ENCODE assay signal across 13 mouse cellular contexts in the genomic region with DNA sequence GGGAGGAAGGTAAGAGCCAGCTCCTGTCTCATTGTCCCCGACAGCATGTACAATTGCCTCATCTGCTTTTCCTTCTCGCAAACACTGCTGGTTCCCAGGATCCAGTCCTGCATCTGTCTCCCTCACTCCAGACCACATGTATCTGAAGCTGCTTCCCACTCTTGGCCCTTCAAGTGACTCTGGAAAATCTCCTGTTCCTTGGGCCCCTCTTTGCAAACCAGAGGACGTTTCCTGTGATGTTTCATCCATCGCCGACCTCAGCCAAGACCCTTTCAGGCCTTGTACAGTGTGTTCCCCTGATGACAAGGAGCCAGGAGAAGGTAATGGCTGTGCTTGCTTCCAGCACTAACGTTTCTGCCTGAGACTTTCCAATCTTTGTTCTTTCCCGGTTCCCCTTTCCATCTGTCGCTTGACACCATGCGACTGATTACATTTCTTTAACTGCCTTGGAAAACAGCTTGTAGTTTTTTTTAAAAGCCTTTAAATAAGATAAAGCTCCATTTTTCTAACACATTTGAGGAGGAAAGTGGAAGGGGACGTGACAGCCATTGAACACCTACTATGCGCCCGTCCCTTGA.
A peak's percentile ranks its signal among the peaks of the same experiment; 100 is the strongest.
DNase-seq lines count a peak whose midpoint lies in the region; ATAC-seq and TF ChIP-seq lines count a peak whose summit lies in the region.
"Had no signal": no experiment of that assay in that cellular context is flagged by ENCODE, and none has a peak within 500 bp of the region (broad histone marks: within the 10 kb centered on the region; RNA-seq: fewer than 3 reads in every experiment).

No protein-coding gene starts in this region.

- no peak for TF ChIP-seq CTCF in hindbrain, postnatal 0 days (IDR thresholded peaks at IDR 0.05; ENCODE audit: low read depth)

- H3K9me3 ChIP-seq in forebrain, embryonic 15.5 days: no peaks in the 10 kb centered on the region
- no peaks in the 10 kb centered on the region for H3K9me3 ChIP-seq in forebrain, embryonic 11.5 days (ENCODE audit: control insufficient read depth, low read length)
- H3K9me3 ChIP-seq in hindbrain, embryonic 10.5 days: no peaks in the 10 kb centered on the region
- H3K9me3 ChIP-seq in hindbrain, postnatal 0 days (ENCODE audit: low read length): no peaks in the 10 kb centered on the region
- no peaks in the 10 kb centered on the region for H3K9me3 ChIP-seq in embryonic facial prominence, embryonic 15.5 days (replicated peaks)
- H3K9me3 ChIP-seq in stomach, embryonic 16.5 days (replicated peaks; ENCODE audit: control insufficient read depth, low read length): no peaks in the 10 kb centered on the region
- H3K9me3 ChIP-seq: lung, embryonic 15.5 days had no signal

- no peaks in the 10 kb centered on the region for H3K36me3 ChIP-seq in forebrain, embryonic 15.5 days
- no peaks in the 10 kb centered on the region for H3K36me3 ChIP-seq in forebrain, embryonic 11.5 days (ENCODE audit: control insufficient read depth, insufficient read depth, low read length)
- no peaks in the 10 kb centered on the region for H3K36me3 ChIP-seq in hindbrain, embryonic 10.5 days
- H3K36me3 ChIP-seq in hindbrain, postnatal 0 days (ENCODE audit: insufficient read depth, low read length): no peaks in the 10 kb centered on the region
- H3K36me3 ChIP-seq in embryonic facial prominence, embryonic 15.5 days: no peaks in the 10 kb centered on the region
- H3K36me3 ChIP-seq in stomach, embryonic 16.5 days (ENCODE audit: control insufficient read depth, insufficient read depth, low read length): no peaks in the 10 kb centered on the region
- H3K36me3 ChIP-seq: lung, embryonic 15.5 days had no signal

- no peak overlapping the region for H3K4me3 ChIP-seq in forebrain, embryonic 15.5 days
- no peak overlapping the region for H3K4me3 ChIP-seq in forebrain, embryonic 11.5 days (ENCODE audit: low read depth, low read length)
- no peak overlapping the region for H3K4me3 ChIP-seq in hindbrain, embryonic 10.5 days
- no peak overlapping the region for H3K4me3 ChIP-seq in hindbrain, postnatal 0 days (ENCODE audit: low read length)
- H3K4me3 ChIP-seq in embryonic facial prominence, embryonic 15.5 days (replicated peaks): no peak overlapping the region
- H3K4me3 ChIP-seq in stomach, embryonic 16.5 days (replicated peaks; ENCODE audit: low read length): no peak overlapping the region
- H3K4me3 ChIP-seq: lung, embryonic 15.5 days had no signal

- WGBS in forebrain, embryonic 15.5 days: 67% methylated on average over 12 of the region's 12 CpGs
- 79% methylated on average over 12 of the region's 12 CpGs for WGBS in forebrain, embryonic 11.5 days
- WGBS in hindbrain, embryonic 10.5 days: 80% methylated on average over 12 of the region's 12 CpGs
- 69% methylated on average over 12 of the region's 12 CpGs for WGBS in hindbrain, postnatal 0 days
- WGBS in embryonic facial prominence, embryonic 15.5 days: 56% methylated on average over 12 of the region's 12 CpGs
- WGBS in stomach, embryonic 16.5 days: 47% methylated on average over 12 of the region's 12 CpGs

- H3K4me2 ChIP-seq in forebrain, embryonic 15.5 days (replicated peaks): no peak overlapping the region
- no peak overlapping the region for H3K4me2 ChIP-seq in forebrain, embryonic 11.5 days (ENCODE audit: low read depth, low read length, severe bottlenecking)
- H3K4me2 ChIP-seq in hindbrain, postnatal 0 days (ENCODE audit: low read depth, low read length): no peak overlapping the region
- no peak overlapping the region for H3K4me2 ChIP-seq in embryonic facial prominence, embryonic 15.5 days (replicated peaks)
- no peak overlapping the region for H3K4me2 ChIP-seq in stomach, embryonic 16.5 days (ENCODE audit: low read depth, low read length)
- H3K4me2 ChIP-seq: lung, embryonic 15.5 days had no signal

- H3K4me1 ChIP-seq in forebrain, embryonic 15.5 days: 0 out of 2 replicates have a peak, but pooled peaks cover 3% of the 10 kb centered on the region
- H3K4me1 ChIP-seq in forebrain, embryonic 11.5 days (replicated peaks; ENCODE audit: control insufficient read depth, insufficient read depth, low read length): no peaks in the 10 kb centered on the region
- peaks cover 12% of the 10 kb centered on the region for H3K4me1 ChIP-seq in hindbrain, embryonic 10.5 days (replicated peaks)
- H3K4me1 ChIP-seq in hindbrain, postnatal 0 days (ENCODE audit: insufficient read depth, low read length): no peaks in the 10 kb centered on the region
- H3K4me1 ChIP-seq in embryonic facial prominence, embryonic 15.5 days: peaks cover 18% of the 10 kb centered on the region
- peaks cover 7% of the 10 kb centered on the region for H3K4me1 ChIP-seq in stomach, embryonic 16.5 days (ENCODE audit: control insufficient read depth, insufficient read depth, low read length)
- H3K4me1 ChIP-seq: lung, embryonic 15.5 days had no signal

- no peak for ATAC-seq in forebrain, embryonic 15.5 days (replicated peaks)
- no peak for ATAC-seq in forebrain, embryonic 11.5 days (replicated peaks; ENCODE audit: low FRiP score)
- no peak for ATAC-seq in hindbrain, postnatal 0 days
- ATAC-seq in embryonic facial prominence, embryonic 15.5 days (ENCODE audit: insufficient number of reproducible peaks, low FRiP score, low TSS enrichment, low read depth): no peak
- ATAC-seq in stomach, embryonic 16.5 days (ENCODE audit: insufficient read depth, low FRiP score): peak; percentile 74; the same call in 1 of the 2 replicates

- peak overlapping the region; percentile 63 for H3K27ac ChIP-seq in forebrain, embryonic 15.5 days (replicated peaks)
- no peak overlapping the region for H3K27ac ChIP-seq in forebrain, embryonic 11.5 days (ENCODE audit: low read depth, low read length)
- H3K27ac ChIP-seq in hindbrain, embryonic 10.5 days: peak overlapping the region; percentile 56; the same call in 1 of the 2 replicates
- no peak overlapping the region for H3K27ac ChIP-seq in hindbrain, postnatal 0 days
- peak overlapping the region; percentile 69; the same call in 1 of the 2 replicates for H3K27ac ChIP-seq in embryonic facial prominence, embryonic 15.5 days (replicated peaks)
- peak overlapping the region; percentile 14; the same call in 1 of the 2 replicates for H3K27ac ChIP-seq in stomach, embryonic 16.5 days (ENCODE audit: low read length)
- H3K27ac ChIP-seq: lung, embryonic 15.5 days had no signal

- no peak for DNase-seq in forebrain, embryonic 11.5 days (ENCODE audit: low spot score)
- DNase-seq in hindbrain, embryonic 10.5 days (ENCODE audit: low spot score): no peak
- DNase-seq in hindbrain, postnatal 0 days (ENCODE audit: low spot score): no peak
- no peak for DNase-seq in adrenal gland, adult 18-20 months (ENCODE audit: low spot score in 2 of 2)
- DNase-seq in gastrocnemius, postnatal 10 days: no peak
- DNase-seq: cerebellum, adult 8-10 months; gastrocnemius, postnatal 36 days; kidney, adult 2 months; thymus, postnatal 14 days had no signal

- no peaks in the 10 kb centered on the region for H3K27me3 ChIP-seq in forebrain, embryonic 15.5 days
- H3K27me3 ChIP-seq in forebrain, embryonic 11.5 days (ENCODE audit: control insufficient read depth, insufficient read depth, low read length): no peaks in the 10 kb centered on the region
- peaks cover 11% of the 10 kb centered on the region; the same call in 1 of the 2 replicates for H3K27me3 ChIP-seq in hindbrain, embryonic 10.5 days (ENCODE audit: insufficient read depth, poor library complexity, severe bottlenecking)
- H3K27me3 ChIP-seq in hindbrain, postnatal 0 days (ENCODE audit: insufficient read depth, low read length): no peaks in the 10 kb centered on the region
- no peaks in the 10 kb centered on the region for H3K27me3 ChIP-seq in embryonic facial prominence, embryonic 15.5 days
- no peaks in the 10 kb centered on the region for H3K27me3 ChIP-seq in stomach, embryonic 16.5 days (ENCODE audit: control insufficient read depth, insufficient read depth, low read length)
- H3K27me3 ChIP-seq: lung, embryonic 15.5 days had no signal

- H3K9ac ChIP-seq in forebrain, embryonic 15.5 days (replicated peaks): no peak overlapping the region
- H3K9ac ChIP-seq in forebrain, embryonic 11.5 days (ENCODE audit: low read length): no peak overlapping the region
- no peak overlapping the region for H3K9ac ChIP-seq in hindbrain, postnatal 0 days (replicated peaks; ENCODE audit: low read length)
- H3K9ac ChIP-seq in embryonic facial prominence, embryonic 15.5 days: no peak overlapping the region
- no peak overlapping the region for H3K9ac ChIP-seq in stomach, embryonic 16.5 days (ENCODE audit: low read length)
- H3K9ac ChIP-seq: lung, embryonic 15.5 days had no signal

Comparison
In these comparisons a context has a peak if more than half of its experiments do, and no peak if none do; other contexts are left out.
1. H3K27ac ChIP-seq: peak in forebrain, embryonic 15.5 days (single experiment), hindbrain, embryonic 10.5 days (single experiment), embryonic facial prominence, embryonic 15.5 days (single experiment) and stomach, embryonic 16.5 days (single experiment); none in forebrain, embryonic 11.5 days (single experiment) and hindbrain, postnatal 0 days (single experiment).